Mouse (Mus musculus) limb, embryonic 11.5 days (tissue): ENCODE measurements around the gene Lpcat4. TPM values are rescaled to one million over a fixed set of nuclear protein-coding genes. Genes with fewer than 3 reads are reported as not detected.

ENCODE experiments used
- ATAC-seq: fragments of 200-750 bp; cut with Nextera tagmentation; 2 replicates; pipeline ENCODE4 v1.8.0; 2017; ENCODE audit warnings: low read depth; ENCODE audit not compliant: insufficient number of reproducible peaks, low FRiP score, low TSS enrichment
- DNase-seq: peaks from one replicate; pipeline ENCODE4 v3.0.0-alpha.2; 2015; ENCODE audit warnings: low spot score
- H3K27ac ChIP-seq: fragments of 300-500 bp; sonication (generic); replicated peaks from 2 replicates; pipeline ENCODE4 v1.5.1; 2014; ENCODE audit warnings: low read depth, mild to moderate bottlenecking, low read length
- H3K27me3 ChIP-seq: fragments of 300-500 bp; sonication (generic); 2 replicates; pipeline ENCODE4 v1.6.1; 2014; ENCODE audit warnings: mild to moderate bottlenecking, low read length, mixed read lengths; ENCODE audit not compliant: control insufficient read depth, insufficient read depth
- H3K36me3 ChIP-seq: fragments of 300-500 bp; sonication (generic); 2 replicates; pipeline ENCODE4 v1.6.1; 2014; ENCODE audit warnings: mild to moderate bottlenecking, low read length, moderate library complexity, mixed read lengths; ENCODE audit not compliant: control insufficient read depth, insufficient read depth
- H3K4me1 ChIP-seq: fragments of 300-500 bp; sonication (generic); 2 replicates; pipeline ENCODE4 v1.6.1; 2014; ENCODE audit warnings: low read length, mixed read lengths; ENCODE audit not compliant: control insufficient read depth, insufficient read depth
- H3K4me2 ChIP-seq: fragments of 300-500 bp; sonication (generic); 2 replicates; pipeline ENCODE4 v1.6.1; 2014; ENCODE audit warnings: low read depth, mild to moderate bottlenecking, moderate library complexity; ENCODE audit not compliant: severe bottlenecking
- H3K4me3 ChIP-seq: fragments of 300-500 bp; sonication (generic); 2 replicates; pipeline ENCODE4 v1.5.1; 2014; ENCODE audit warnings: low read depth, low read length
- H3K9ac ChIP-seq: fragments of 300-500 bp; sonication (generic); 2 replicates; pipeline ENCODE4 v1.6.1; 2014; ENCODE audit warnings: mild to moderate bottlenecking, low read length
- H3K9me3 ChIP-seq: fragments of 300-500 bp; sonication (generic); 2 replicates; pipeline ENCODE4 v1.6.1; 2016; ENCODE audit warnings: low read length; ENCODE audit not compliant: control insufficient read depth
- WGBS: fragments of 180-500 bp; shearing (Covaris S2); extraction: QIAGEN DNeasy Blood & Tissue Kit; methylation state at CpG from one replicate; pipeline ENCODE4 v1.1.7; 2014; 5-methylcytosine and 5-hydroxymethylcytosine counted together
- polyA plus RNA-seq: library from polyadenylated mRNA; unstranded; fragments of >200 nt; fragmentation: Nextera tagmentation; extraction: Ambion mirVana; gene quantifications from 2 replicates; pipeline ENCODE4 v1.2.1, GENCODE M21; 2014

Gene Lpcat4
- 14.2 TPM in 2 replicates for polyA plus RNA-seq

GRCm38 (mm10) chr2:112239212-112239934 is at the start of gene Lpcat4:
TSS of gene Lpcat4 (plus strand) at chr2:112239468.
- Histone ChIP-seq H3K4me3 (peak within 1 kb of the TSS; percentile 64), H3K4me2 (peak within 1 kb of the TSS; percentile 82), H3K4me1 (0 out of 2 replicates have a peak, but pooled peaks cover 5% of the 10 kb centered on the region), H3K36me3 (no peaks in the 10 kb centered on the region), H3K27ac (peak within 1 kb of the TSS; percentile 93), H3K9me3 (no peaks in the 10 kb centered on the region), H3K27me3 (no peaks in the 10 kb centered on the region), H3K9ac (peak within 1 kb of the TSS; percentile 86)
- under 1% methylated on average over 81 of the region's 94 CpGs for WGBS
- DNase-seq, result peak; percentile 94
- ATAC-seq, result peak; percentile 80

DNA sequence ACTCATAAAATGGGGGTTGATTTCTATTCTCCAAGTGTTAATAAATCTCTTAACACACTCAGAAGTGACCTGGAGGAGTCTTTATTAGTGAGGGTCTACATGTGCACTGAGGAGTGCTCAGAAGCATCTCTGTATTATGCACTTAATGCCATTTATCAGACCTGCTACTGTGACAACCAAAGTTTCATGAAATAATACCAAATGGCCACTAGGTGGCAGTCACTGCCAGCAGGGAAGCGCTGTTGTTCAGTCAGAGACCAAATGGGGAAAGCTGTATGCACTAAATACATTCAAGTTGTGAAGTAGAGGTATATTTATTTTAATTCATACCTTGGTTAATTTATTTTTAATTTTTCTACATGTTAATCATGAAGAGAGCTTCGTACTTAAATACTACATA is 42.4 kb upstream of the Lpcat4 start:
- DNase-seq, result peak; percentile 37
- H3K4me2 ChIP-seq, result no peak overlapping the region
- 0 out of 2 replicates have a peak, but pooled peaks have one; percentile 35 for ATAC-seq
- 1% methylated on average over 2 of the region's 2 CpGs for WGBS
- H3K27me3 ChIP-seq, result no peaks in the 10 kb centered on the region
- no peaks in the 10 kb centered on the region for H3K4me1 ChIP-seq
- H3K9ac ChIP-seq, result no peak overlapping the region
- no peak overlapping the region for H3K27ac ChIP-seq
- H3K9me3 ChIP-seq, result no peaks in the 10 kb centered on the region
- no peak overlapping the region for H3K4me3 ChIP-seq
- H3K36me3 ChIP-seq, result no peaks in the 10 kb centered on the region

GRCm38 (mm10) chr2:112203056-112203455 is 36.2 kb upstream of the Lpcat4 start:
- no peak for ATAC-seq
- H3K36me3 ChIP-seq, result no peaks in the 10 kb centered on the region
- H3K9ac ChIP-seq, result no peak overlapping the region
- H3K9me3 ChIP-seq, result no peaks in the 10 kb centered on the region
- no peak for DNase-seq
- H3K4me1 ChIP-seq, result no peaks in the 10 kb centered on the region
- no peak overlapping the region for H3K4me2 ChIP-seq
- H3K4me3 ChIP-seq, result no peak overlapping the region
- WGBS, result 82% methylated on average over 6 of the region's 6 CpGs
- H3K27me3 ChIP-seq, result no peaks in the 10 kb centered on the region
- H3K27ac ChIP-seq, result no peak overlapping the region

DNA sequence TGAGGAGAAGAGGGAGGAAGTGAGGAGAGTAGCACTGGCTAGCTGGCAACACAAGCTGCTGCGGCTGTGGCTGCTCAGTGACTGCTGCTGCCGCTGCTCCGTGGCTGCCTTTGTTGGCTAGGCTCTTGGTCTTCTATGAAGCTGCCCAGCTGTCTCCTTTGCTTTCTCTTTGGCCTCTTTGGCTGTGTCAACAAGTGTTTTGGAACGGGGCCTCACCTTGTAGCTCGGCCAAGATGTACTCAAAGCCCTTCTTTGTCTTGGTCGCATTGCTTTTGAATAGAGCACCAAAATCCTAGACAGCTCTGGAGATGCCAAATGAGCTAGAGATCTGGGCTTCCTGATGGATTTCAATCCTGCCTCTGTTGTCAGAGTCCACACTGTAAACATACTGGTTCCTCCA is 29.1 kb upstream of the Lpcat4 start:
- Histone ChIP-seq H3K27ac (no peak overlapping the region), H3K4me1 (no peaks in the 10 kb centered on the region), H3K4me3 (no peak overlapping the region), H3K36me3 (no peaks in the 10 kb centered on the region), H3K27me3 (no peaks in the 10 kb centered on the region), H3K9me3 (no peaks in the 10 kb centered on the region), H3K9ac (no peak overlapping the region), H3K4me2 (no peak overlapping the region)
- DNase-seq (no peak), ATAC-seq (no peak)
- WGBS, result 92% methylated on average over 6 of the region's 6 CpGs

- Histone ChIP-seq H3K9me3 (no peaks in the 10 kb centered on the region), H3K4me2 (no peak overlapping the region), H3K4me1 (no peaks in the 10 kb centered on the region), H3K27ac (no peak overlapping the region), H3K4me3 (no peak overlapping the region), H3K36me3 (no peaks in the 10 kb centered on the region), H3K9ac (no peak overlapping the region), H3K27me3 (no peaks in the 10 kb centered on the region)
- no peak for DNase-seq
- ATAC-seq, result no peak
- 88% methylated on average over 2 of the region's 2 CpGs for WGBS
These were observed 28.6 kb upstream of the Lpcat4 start for GRCm38 (mm10) chr2:112210699-112211098.

- Histone ChIP-seq H3K4me3 (no peak overlapping the region), H3K4me2 (no peak overlapping the region), H3K36me3 (no peaks in the 10 kb centered on the region), H3K27ac (no peak overlapping the region), H3K4me1 (no peaks in the 10 kb centered on the region), H3K9ac (no peak overlapping the region), H3K9me3 (no peaks in the 10 kb centered on the region), H3K27me3 (no peaks in the 10 kb centered on the region)
- ATAC-seq (peak; percentile 72), DNase-seq (peak; percentile 25)
- 9% methylated on average over 1 of the region's 1 CpGs for WGBS
These were observed 23.3 kb upstream of the Lpcat4 start for GRCm38 (mm10) chr2:112215977-112216376.

- DNase-seq (no peak), ATAC-seq (no peak)
- H3K4me3 ChIP-seq, result no peak overlapping the region
- no peaks in the 10 kb centered on the region for H3K9me3 ChIP-seq
- no peaks in the 10 kb centered on the region for H3K36me3 ChIP-seq
- no peak overlapping the region for H3K9ac ChIP-seq
- H3K4me2 ChIP-seq, result no peak overlapping the region
- 82% methylated on average over 6 of the region's 6 CpGs for WGBS
- no peaks in the 10 kb centered on the region for H3K27me3 ChIP-seq
- H3K4me1 ChIP-seq, result no peaks in the 10 kb centered on the region
- no peak overlapping the region for H3K27ac ChIP-seq
These were observed 21.7 kb upstream of the Lpcat4 start for GRCm38 (mm10) chr2:112217614-112218013.

DNA sequence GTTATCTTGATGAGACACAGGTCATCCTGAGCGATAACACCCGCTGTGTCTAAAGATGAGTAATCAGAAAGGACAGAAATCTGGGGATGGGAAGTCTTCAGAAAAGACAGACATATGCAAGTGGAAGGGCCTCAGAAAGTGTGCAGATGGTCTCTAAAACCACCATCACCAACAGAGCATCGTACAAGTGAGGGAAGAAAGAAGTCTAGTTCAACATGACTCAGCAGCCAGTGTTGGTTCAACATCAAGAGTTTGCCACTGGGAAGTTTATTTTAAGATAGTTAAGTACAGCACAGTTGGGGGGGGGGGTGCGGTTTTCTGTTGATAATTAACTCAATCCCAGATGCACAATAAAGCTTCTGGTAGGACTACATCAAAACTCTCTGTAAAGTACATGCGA is 18.4 kb upstream of the Lpcat4 start:
- H3K27ac ChIP-seq, result no peak overlapping the region
- 87% methylated on average over 5 of the region's 5 CpGs for WGBS
- no peaks in the 10 kb centered on the region for H3K27me3 ChIP-seq
- no peaks in the 10 kb centered on the region for H3K9me3 ChIP-seq
- H3K36me3 ChIP-seq, result no peaks in the 10 kb centered on the region
- ATAC-seq (no peak), DNase-seq (no peak)
- H3K9ac ChIP-seq, result no peak overlapping the region
- H3K4me1 ChIP-seq, result no peaks in the 10 kb centered on the region
- no peak overlapping the region for H3K4me3 ChIP-seq
- no peak overlapping the region for H3K4me2 ChIP-seq

GRCm38 (mm10) chr2:112222607-112223006 is 16.7 kb upstream of the Lpcat4 start:
- 83% methylated on average over 5 of the region's 5 CpGs for WGBS
- Histone ChIP-seq H3K4me1 (no peaks in the 10 kb centered on the region), H3K9me3 (no peaks in the 10 kb centered on the region), H3K27ac (no peak overlapping the region), H3K4me2 (no peak overlapping the region), H3K9ac (no peak overlapping the region), H3K27me3 (no peaks in the 10 kb centered on the region), H3K4me3 (no peak overlapping the region), H3K36me3 (no peaks in the 10 kb centered on the region)
- DNase-seq, result no peak
- no peak for ATAC-seq
